Mouse (Mus musculus): ENCODE measurements around the gene Lrrc43. TPM values are rescaled to one million over a fixed set of nuclear protein-coding genes. Genes with fewer than 3 reads are reported as not detected.

Lrrc43 gene
- polyA plus RNA-seq, 1 experiment = not detected

GRCm38 (mm10) chr5:123451886-123452285 is 37.2 kb upstream of the Lrrc43 start:
- no peak overlapping the region for H3K4me3 ChIP-seq (ENCODE audit: extremely low read depth, insufficient read depth, insufficient read length)
- H3K27ac ChIP-seq (ENCODE audit: insufficient read depth, low read length) = no peak overlapping the region
- DNase-seq (ENCODE audit: low read depth in 1 of 2, low spot score in 2 of 2) = no peak
- TF ChIP-seq POLR2A (IDR thresholded peaks at IDR 0.05; ENCODE audit: low read depth, low read length) (no peak), CTCF (IDR thresholded peaks at IDR 0.05; ENCODE audit: extremely low read depth, insufficient read depth, insufficient read length, insufficient replicate concordance) (no peak)
- WGBS = 86% methylated on average over 7 of the region's 7 CpGs
- peaks cover 64% of the 10 kb centered on the region for H3K36me3 ChIP-seq (ENCODE audit: control insufficient read depth, insufficient read depth, low read length)
- no peaks in the 10 kb centered on the region for H3K27me3 ChIP-seq (ENCODE audit: control insufficient read depth, insufficient read depth, low read length)
- H3K4me1 ChIP-seq (ENCODE audit: control insufficient read depth, insufficient read depth, insufficient read length) = no peaks in the 10 kb centered on the region

GRCm38 (mm10) chr5:123461420-123461819 is 27.7 kb upstream of the Lrrc43 start:
- Histone ChIP-seq H3K4me1 (ENCODE audit: control insufficient read depth, insufficient read depth, insufficient read length) (no peaks in the 10 kb centered on the region; the same call in 1 of the 2 replicates), H3K36me3 (ENCODE audit: control insufficient read depth, insufficient read depth, low read length) (no peaks in the 10 kb centered on the region; the same call in 1 of the 2 replicates), H3K27me3 (ENCODE audit: control insufficient read depth, insufficient read depth, low read length) (no peaks in the 10 kb centered on the region), H3K27ac (ENCODE audit: insufficient read depth, low read length) (no peak overlapping the region), H3K4me3 (ENCODE audit: extremely low read depth, insufficient read depth, insufficient read length) (no peak overlapping the region)
- 76% methylated on average over 5 of the region's 5 CpGs for WGBS
- TF ChIP-seq POLR2A (IDR thresholded peaks at IDR 0.05; ENCODE audit: low read depth, low read length) (no peak), CTCF (IDR thresholded peaks at IDR 0.05; ENCODE audit: extremely low read depth, insufficient read depth, insufficient read length, insufficient replicate concordance) (no peak)
- DNase-seq (ENCODE audit: low read depth in 1 of 2, low spot score in 2 of 2) = no peak

GRCm38 (mm10) chr5:123464638-123465037 is 24.5 kb upstream of the Lrrc43 start:
- Histone ChIP-seq H3K27me3 (ENCODE audit: control insufficient read depth, insufficient read depth, low read length) (no peaks in the 10 kb centered on the region), H3K27ac (ENCODE audit: insufficient read depth, low read length) (no peak overlapping the region), H3K4me3 (ENCODE audit: extremely low read depth, insufficient read depth, insufficient read length) (no peak overlapping the region), H3K36me3 (ENCODE audit: control insufficient read depth, insufficient read depth, low read length) (no peaks in the 10 kb centered on the region), H3K4me1 (ENCODE audit: control insufficient read depth, insufficient read depth, insufficient read length) (no peaks in the 10 kb centered on the region; the same call in 1 of the 2 replicates)
- no peak for TF ChIP-seq CTCF (IDR thresholded peaks at IDR 0.05; ENCODE audit: extremely low read depth, insufficient read depth, insufficient read length, insufficient replicate concordance)
- TF ChIP-seq POLR2A (IDR thresholded peaks at IDR 0.05; ENCODE audit: low read depth, low read length) = no peak
- 89% methylated on average over 1 of the region's 1 CpGs for WGBS
- DNase-seq (ENCODE audit: low read depth in 1 of 2, low spot score in 2 of 2) = no peak

- Histone ChIP-seq H3K4me1 (ENCODE audit: control insufficient read depth, insufficient read depth, insufficient read length) (peaks cover 3% of the 10 kb centered on the region; the same call in 1 of the 2 replicates), H3K27ac (ENCODE audit: insufficient read depth, low read length) (no peak overlapping the region), H3K4me3 (ENCODE audit: extremely low read depth, insufficient read depth, insufficient read length) (peak overlapping the region; percentile 29; the same call in 1 of the 2 replicates), H3K27me3 (ENCODE audit: control insufficient read depth, insufficient read depth, low read length) (no peaks in the 10 kb centered on the region), H3K36me3 (ENCODE audit: control insufficient read depth, insufficient read depth, low read length) (no peaks in the 10 kb centered on the region)
- TF ChIP-seq CTCF (IDR thresholded peaks at IDR 0.05; ENCODE audit: extremely low read depth, insufficient read depth, insufficient read length, insufficient replicate concordance) (no peak), POLR2A (IDR thresholded peaks at IDR 0.05; ENCODE audit: low read depth, low read length) (no peak)
- no peak for DNase-seq (ENCODE audit: low read depth in 1 of 2, low spot score in 2 of 2)
- 2% methylated on average over 10 of the region's 10 CpGs for WGBS
These were observed 18.2 kb upstream of the Lrrc43 start for GRCm38 (mm10) chr5:123470784-123471400.

GRCm38 (mm10) chr5:123473817-123474216 is 15.3 kb upstream of the Lrrc43 start:
- TF ChIP-seq POLR2A (IDR thresholded peaks at IDR 0.05; ENCODE audit: low read depth, low read length) = no peak
- TF ChIP-seq CTCF (IDR thresholded peaks at IDR 0.05; ENCODE audit: extremely low read depth, insufficient read depth, insufficient read length, insufficient replicate concordance) = no peak
- 87% methylated on average over 5 of the region's 5 CpGs for WGBS

GRCm38 (mm10) chr5:123487659-123488395 is 1.3 kb upstream of the Lrrc43 start:
- 56% methylated on average over 11 of the region's 11 CpGs for WGBS
- Histone ChIP-seq H3K27me3 (ENCODE audit: control insufficient read depth, insufficient read depth, low read length) (no peaks in the 10 kb centered on the region), H3K4me1 (ENCODE audit: control insufficient read depth, insufficient read depth, insufficient read length) (no peaks in the 10 kb centered on the region), H3K27ac (ENCODE audit: insufficient read depth, low read length) (no peak overlapping the region), H3K36me3 (ENCODE audit: control insufficient read depth, insufficient read depth, low read length) (no peaks in the 10 kb centered on the region), H3K4me3 (ENCODE audit: extremely low read depth, insufficient read depth, insufficient read length) (no peak overlapping the region)
- no peak for DNase-seq (ENCODE audit: low read depth in 1 of 2, low spot score in 2 of 2)
- TF ChIP-seq POLR2A (IDR thresholded peaks at IDR 0.05; ENCODE audit: low read depth, low read length) = no peak
- no peak for TF ChIP-seq CTCF (IDR thresholded peaks at IDR 0.05; ENCODE audit: extremely low read depth, insufficient read depth, insufficient read length, insufficient replicate concordance)

More at GRCm38 (mm10) chr5:123473817-123474216, 15.3 kb upstream of the Lrrc43 start:
- H3K4me1 ChIP-seq (ENCODE audit: control insufficient read depth, insufficient read depth, insufficient read length) = peaks cover 3% of the 10 kb centered on the region; the same call in 1 of the 2 replicates
- no peak overlapping the region for H3K4me3 ChIP-seq (ENCODE audit: extremely low read depth, insufficient read depth, insufficient read length)
- no peak for DNase-seq (ENCODE audit: low read depth in 1 of 2, low spot score in 2 of 2)
- no peak overlapping the region for H3K27ac ChIP-seq (ENCODE audit: insufficient read depth, low read length)
- no peaks in the 10 kb centered on the region for H3K36me3 ChIP-seq (ENCODE audit: control insufficient read depth, insufficient read depth, low read length)
- no peaks in the 10 kb centered on the region for H3K27me3 ChIP-seq (ENCODE audit: control insufficient read depth, insufficient read depth, low read length)
